Mouse (Mus musculus) myocyte (in vitro differentiated cells): Measurements from ENCODE around the gene Treml1. TPM values are rescaled to one million over a fixed set of nuclear protein-coding genes. Genes with fewer than 3 reads are reported as not detected.
A peak's percentile ranks its signal among the peaks of the same experiment; 100 is the strongest.
"Not testable (repeated sequence)": the region's sequence is repeated elsewhere in the genome, so short reads cannot be mapped to it uniquely, and the experiment has no call there.

Source experiments
- H3K27me3 ChIP-seq: one replicate; pipeline ENCODE4 v1.6.1; 2011; ENCODE audit not compliant: control insufficient read depth, insufficient read depth, insufficient read length
- H3K36me3 ChIP-seq: one replicate; pipeline ENCODE4 v1.6.1; 2011; ENCODE audit not compliant: control insufficient read depth, insufficient read depth
- H3K4me2 ChIP-seq: one replicate; pipeline ENCODE4 v1.6.1; 2011; ENCODE audit warnings: low read depth, control low read depth
- H3K4me3 ChIP-seq: one replicate; pipeline ENCODE4 v1.5.1; 2011; ENCODE audit warnings: mild to moderate bottlenecking, control low read depth, moderate library complexity
- H3K79me2 ChIP-seq: one replicate; pipeline ENCODE4 v1.6.1; 2011; ENCODE audit not compliant: control insufficient read depth, insufficient read depth
- H3ac ChIP-seq: one replicate; pipeline ENCODE4 v1.6.1; 2011; ENCODE audit not compliant: control insufficient read depth, insufficient read length
- CEBPB ChIP-seq: IDR thresholded peaks from 2 replicates; pipeline ENCODE4 v1.6.1; 2011; ENCODE audit warnings: mild to moderate bottlenecking, moderate library complexity; ENCODE audit not compliant: poor library complexity, insufficient read depth, severe bottlenecking
- E2F4 ChIP-seq: IDR thresholded peaks from one replicate; pipeline ENCODE4 v1.6.1; 2011; ENCODE audit warnings: mild to moderate bottlenecking, control low read depth, moderate library complexity; ENCODE audit not compliant: insufficient read depth
- MAX ChIP-seq: IDR thresholded peaks from one replicate; pipeline ENCODE4 v1.6.1; 2011; ENCODE audit warnings: low read depth, mild to moderate bottlenecking, control low read depth
- MYOD1 ChIP-seq, 3 experiments: IDR thresholded peaks; one replicate each; pipeline ENCODE4 v1.6.1; 2011; ENCODE audit warnings: control low read depth in 2 of 3, low read depth in 2 of 3, mild to moderate bottlenecking in 2 of 3, moderate library complexity in 1 of 3; ENCODE audit not compliant: insufficient read length in 2 of 3, control insufficient read depth in 1 of 3
- MYOG ChIP-seq, 3 experiments: IDR thresholded peaks; one replicate each; pipeline ENCODE4 v1.6.1; 2011; ENCODE audit warnings: control low read depth in 2 of 3, low read depth in 2 of 3, mild to moderate bottlenecking in 2 of 3; ENCODE audit not compliant: insufficient read length in 2 of 3, control insufficient read depth in 1 of 3, insufficient read depth in 1 of 3
- POLR2A ChIP-seq: IDR thresholded peaks from one replicate; pipeline ENCODE4 v1.6.1; 2011; ENCODE audit warnings: low read depth, mild to moderate bottlenecking, control low read depth, moderate library complexity; ENCODE audit not compliant: insufficient read length
- POLR2AphosphoS2 ChIP-seq: IDR thresholded peaks from one replicate; pipeline ENCODE4 v1.6.1; 2011; ENCODE audit warnings: low read depth, control low read depth; ENCODE audit not compliant: insufficient read length
- REST ChIP-seq: IDR thresholded peaks from one replicate; pipeline ENCODE4 v1.6.1; 2011; ENCODE audit warnings: mild to moderate bottlenecking, control low read depth, moderate library complexity; ENCODE audit not compliant: insufficient read depth, insufficient read length
- SRF ChIP-seq: IDR thresholded peaks from one replicate; pipeline ENCODE4 v1.6.1; 2011; ENCODE audit warnings: low read depth; ENCODE audit not compliant: control insufficient read depth, insufficient read length
- TCF12 ChIP-seq: IDR thresholded peaks from one replicate; pipeline ENCODE4 v1.6.1; 2011; ENCODE audit warnings: mild to moderate bottlenecking, control low read depth; ENCODE audit not compliant: poor library complexity, insufficient read depth, severe bottlenecking
- TCF3 ChIP-seq: IDR thresholded peaks from one replicate; pipeline ENCODE4 v1.6.1; 2011; ENCODE audit warnings: low read depth, control low read depth; ENCODE audit not compliant: insufficient read length
- USF1 ChIP-seq: IDR thresholded peaks from one replicate; pipeline ENCODE4 v1.6.1; 2011; ENCODE audit warnings: low read depth, mild to moderate bottlenecking, control low read depth, moderate library complexity
- polyA plus RNA-seq: library from polyadenylated mRNA; unstranded; fragments of >200 nt; fragmentation: generic; extraction: Trizol; gene quantifications from one replicate; pipeline ENCODE4 v1.2.1, GENCODE M21; 2012; ENCODE audit warnings: missing spikeins

Treml1 gene
- polyA plus RNA-seq, 1 experiment = 0.22 TPM

GRCm38 (mm10) chr17:48350681-48351193 is 9.0 kb upstream of the Treml1 start:
- Histone ChIP-seq H3K27me3 (no peaks in the 10 kb centered on the region), H3K4me3 (no peak overlapping the region), H3K79me2 (no peaks in the 10 kb centered on the region), H3ac (no peak overlapping the region), H3K36me3 (no peaks in the 10 kb centered on the region), H3K4me2 (no peak overlapping the region)
- TF ChIP-seq CEBPB = no peak
- no peak for TF ChIP-seq POLR2A
- no peak for TF ChIP-seq MAX
- no peak for TF ChIP-seq USF1
- TF ChIP-seq POLR2AphosphoS2 = no peak
- no peak for TF ChIP-seq SRF
- no peak for TF ChIP-seq MYOD1 (IDR thresholded peaks at IDR 0.05; ENCODE audit: control insufficient read depth in 1 of 3, insufficient read length in 2 of 3, low read depth in 2 of 3)
- no peak for TF ChIP-seq E2F4
- no peak for TF ChIP-seq REST
- no peak for TF ChIP-seq TCF3
- TF ChIP-seq TCF12 = no peak
- TF ChIP-seq MYOG (IDR thresholded peaks at IDR 0.05; ENCODE audit: control insufficient read depth in 1 of 3, insufficient read depth in 1 of 3, insufficient read length in 2 of 3, low read depth in 2 of 3) = no peak

- not testable (repeated sequence) for H3K27me3 ChIP-seq, H3K4me3 ChIP-seq, H3K4me2 ChIP-seq, H3ac ChIP-seq, H3K36me3 ChIP-seq, H3K79me2 ChIP-seq
Observed at GRCm38 (mm10) chr17:48352976-48353375, 6.7 kb upstream of the Treml1 start.

- Histone ChIP-seq H3K4me3 (no peak overlapping the region), H3K4me2 (peak overlapping the region; percentile 54), H3ac (no peak overlapping the region), H3K79me2 (no peaks in the 10 kb centered on the region), H3K36me3 (no peaks in the 10 kb centered on the region), H3K27me3 (no peaks in the 10 kb centered on the region)
- peak in 1 of 3 experiments; percentile 6 for TF ChIP-seq MYOG (IDR thresholded peaks at IDR 0.05; ENCODE audit: control insufficient read depth in 1 of 3, insufficient read depth in 1 of 3, insufficient read length in 2 of 3, low read depth in 2 of 3)
- no peak for TF ChIP-seq E2F4
Observed at GRCm38 (mm10) chr17:48355822-48356221, 3.9 kb upstream of the Treml1 start.

- no peaks in the 10 kb centered on the region for H3K36me3 ChIP-seq
- H3ac ChIP-seq = no peak overlapping the region
- TF ChIP-seq SRF (no peak), MYOG (IDR thresholded peaks at IDR 0.05; ENCODE audit: control insufficient read depth in 1 of 3, insufficient read depth in 1 of 3, insufficient read length in 2 of 3, low read depth in 2 of 3) (no peak), MAX (no peak), TCF12 (no peak), TCF3 (no peak), REST (no peak), POLR2A (no peak), CEBPB (no peak), MYOD1 (IDR thresholded peaks at IDR 0.05; ENCODE audit: control insufficient read depth in 1 of 3, insufficient read length in 2 of 3, low read depth in 2 of 3) (no peak), POLR2AphosphoS2 (no peak), USF1 (no peak), E2F4 (no peak)
- no peak overlapping the region for H3K4me3 ChIP-seq
- no peaks in the 10 kb centered on the region for H3K27me3 ChIP-seq
- H3K79me2 ChIP-seq = no peaks in the 10 kb centered on the region
- H3K4me2 ChIP-seq = no peak overlapping the region
Observed at GRCm38 (mm10) chr17:48357892-48358291, 1.8 kb upstream of the Treml1 start.

GRCm38 (mm10) chr17:48360462-48360861 is 746 bp downstream of the Treml1 start:
- Histone ChIP-seq H3K27me3 (no peaks in the 10 kb centered on the region), H3K4me3 (no peak overlapping the region), H3K79me2 (no peaks in the 10 kb centered on the region), H3K4me2 (no peak overlapping the region), H3ac (no peak overlapping the region), H3K36me3 (no peaks in the 10 kb centered on the region)
- TF ChIP-seq TCF3 = no peak
- no peak for TF ChIP-seq MAX
- TF ChIP-seq USF1 = no peak
- no peak for TF ChIP-seq TCF12
- no peak for TF ChIP-seq MYOD1 (IDR thresholded peaks at IDR 0.05; ENCODE audit: control insufficient read depth in 1 of 3, insufficient read length in 2 of 3, low read depth in 2 of 3)
- TF ChIP-seq CEBPB = no peak
- TF ChIP-seq POLR2AphosphoS2 = no peak
- no peak for TF ChIP-seq MYOG (IDR thresholded peaks at IDR 0.05; ENCODE audit: control insufficient read depth in 1 of 3, insufficient read depth in 1 of 3, insufficient read length in 2 of 3, low read depth in 2 of 3)
- TF ChIP-seq E2F4 = no peak
- no peak for TF ChIP-seq REST
- no peak for TF ChIP-seq SRF
- TF ChIP-seq POLR2A = no peak
